Mouse (Mus musculus) erythroblast, embryonic 14.5 days (primary cell): ENCODE data around the gene Prdm16.

Source experiments
- GATA1 ChIP-seq: IDR thresholded peaks from 2 replicates; pipeline ENCODE4 v1.6.1; 2012; ENCODE audit warnings: low read length, inconsistent platforms, mixed read lengths
- TAL1 ChIP-seq: IDR thresholded peaks from 3 replicates; pipeline ENCODE4 v1.6.1; 2012; ENCODE audit warnings: low read length, inconsistent platforms, mixed read lengths

GRCm38 (mm10) chr4:154358816-154359215 lies 277.9 kb downstream of the Prdm16 start:
- TF ChIP-seq GATA1: no peak
- TF ChIP-seq TAL1: no peak
